Mouse (Mus musculus) brain, embryonic 14.5 days (tissue): ENCODE data around the gene Pitpnm2. TPM values are rescaled to one million over a fixed set of nuclear protein-coding genes. Genes with fewer than 3 reads are reported as not detected.

Experiments used
- DNase-seq: peaks from one replicate; pipeline ENCODE4 v3.0.0-alpha.2; 2011; ENCODE audit warnings: low read depth
- CTCF ChIP-seq: fragments of 200-500 bp; IDR thresholded peaks from 2 replicates; pipeline ENCODE4 v1.5.1; 2012; ENCODE audit warnings: inconsistent platforms, mild to moderate bottlenecking, moderate library complexity, borderline replicate concordance; ENCODE audit not compliant: insufficient read depth, insufficient read length; ENCODE audit errors: extremely low read depth
- POLR2A ChIP-seq: fragments of 200-500 bp; IDR thresholded peaks from 2 replicates; pipeline ENCODE4 v1.6.1; 2012; ENCODE audit warnings: mild to moderate bottlenecking, inconsistent platforms, borderline replicate concordance; ENCODE audit not compliant: poor library complexity, insufficient read depth, insufficient read length, severe bottlenecking; ENCODE audit errors: extremely low read depth
- polyA plus RNA-seq: library from polyadenylated mRNA; depleted of rRNA; stranded (reverse); fragments of >200 nt; gene quantifications from 2 replicates; pipeline ENCODE4 v1.2.3, GENCODE M21; 2012; rRNA removed

Pitpnm2 gene
- 51.9 and 61.2 TPM in 2 replicates for polyA plus RNA-seq

DNA sequence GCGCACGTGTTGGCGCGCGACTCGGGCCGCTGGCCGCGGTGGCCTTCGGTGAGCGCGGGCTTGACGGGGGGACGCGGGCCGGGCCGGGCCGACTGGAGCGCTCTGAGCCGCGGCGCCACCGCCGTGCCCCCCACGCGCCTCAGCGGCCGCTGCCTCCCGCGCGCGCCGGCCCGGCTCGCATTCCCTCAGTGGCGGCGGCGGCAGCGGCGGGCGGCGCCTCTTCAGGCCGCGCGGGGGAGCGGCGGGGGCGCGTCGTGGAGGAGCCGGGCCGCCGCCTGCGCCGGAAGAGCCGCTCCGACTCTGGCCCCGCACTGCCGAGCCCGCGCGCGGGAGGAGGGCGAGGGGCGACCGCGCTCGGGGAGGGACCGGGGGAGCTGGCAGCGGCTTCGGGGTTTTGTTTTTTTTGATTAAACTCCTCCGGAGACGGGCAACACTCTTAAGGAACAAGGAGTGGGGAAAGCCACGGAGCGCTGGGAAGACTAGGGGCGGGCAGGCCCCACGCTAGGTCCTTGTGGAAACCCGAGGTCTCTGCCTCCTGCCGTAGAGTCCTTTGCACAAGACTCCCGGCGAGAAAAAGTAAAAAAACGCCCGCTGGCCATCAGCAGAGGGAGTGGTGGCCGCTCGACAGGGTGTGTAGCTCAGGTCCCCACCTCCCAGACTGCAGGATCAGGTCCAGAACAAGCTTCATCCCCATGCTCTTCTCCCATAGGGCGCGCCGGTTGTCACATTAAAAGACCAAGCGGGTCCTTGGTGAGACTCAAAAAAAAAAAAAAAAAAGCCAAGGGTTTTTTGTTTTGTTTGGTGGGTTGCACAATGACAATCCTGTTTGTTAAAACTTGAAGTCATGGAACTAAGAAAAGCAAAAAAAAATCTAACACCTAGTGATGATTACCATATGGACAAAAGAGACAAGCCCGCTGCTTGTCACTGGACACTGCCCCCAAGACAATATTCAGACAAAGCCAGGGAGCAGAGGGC, at the start of gene Pitpnm2:
Pitpnm2 (minus strand) TSS at position 147 of the 978 bp plus-strand sequence.
- peak; percentile 72 for DNase-seq
- no peak for TF ChIP-seq CTCF
- 0 out of 2 replicates have a peak, but pooled peaks have one; percentile 7 for TF ChIP-seq POLR2A

DNA sequence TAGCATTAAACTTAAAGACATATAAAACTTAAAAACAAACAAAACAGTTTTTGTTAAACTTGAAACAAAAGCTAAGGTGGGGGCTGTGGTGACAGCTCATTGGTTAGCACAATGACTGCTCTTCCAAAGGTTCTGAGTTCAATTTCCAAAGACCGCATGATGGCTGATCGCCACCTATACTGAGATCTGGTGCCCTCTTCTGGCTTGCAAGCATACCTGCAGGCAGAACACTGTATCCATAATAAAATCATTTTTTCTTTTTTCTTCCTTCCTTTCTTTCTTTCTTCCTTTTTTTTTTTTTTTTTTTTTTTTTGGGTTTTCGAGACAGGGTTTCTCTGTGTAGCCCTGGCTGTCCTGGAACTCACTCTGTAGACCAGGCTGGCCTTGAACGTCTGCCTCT, 49.7 kb upstream of the Pitpnm2 start:
- peak; percentile 60; the same call in 1 of the 2 replicates for TF ChIP-seq CTCF
- DNase-seq = peak; percentile 38

DNA sequence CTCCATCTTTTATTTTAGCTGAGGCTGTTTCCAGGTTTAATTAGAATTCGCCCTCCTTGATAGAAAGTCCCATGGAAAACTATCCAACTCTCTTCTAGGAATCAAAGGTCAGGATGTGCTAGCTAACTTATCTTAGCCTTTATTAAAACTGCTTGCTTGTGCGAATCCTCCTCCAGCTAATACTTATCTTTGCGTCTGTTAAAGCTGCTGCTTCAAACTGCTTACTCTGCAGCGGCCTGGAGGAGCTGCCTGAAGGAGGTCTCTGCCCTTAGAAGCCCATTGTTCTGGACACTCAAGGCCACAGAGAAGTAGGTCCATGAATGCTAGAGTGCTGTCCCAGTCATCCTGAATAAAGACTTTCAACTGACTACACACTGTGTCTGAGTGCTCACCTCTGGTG, 46.9 kb upstream of the Pitpnm2 start:
- no peak for TF ChIP-seq POLR2A
- no peak for TF ChIP-seq CTCF
- DNase-seq = no peak

DNA sequence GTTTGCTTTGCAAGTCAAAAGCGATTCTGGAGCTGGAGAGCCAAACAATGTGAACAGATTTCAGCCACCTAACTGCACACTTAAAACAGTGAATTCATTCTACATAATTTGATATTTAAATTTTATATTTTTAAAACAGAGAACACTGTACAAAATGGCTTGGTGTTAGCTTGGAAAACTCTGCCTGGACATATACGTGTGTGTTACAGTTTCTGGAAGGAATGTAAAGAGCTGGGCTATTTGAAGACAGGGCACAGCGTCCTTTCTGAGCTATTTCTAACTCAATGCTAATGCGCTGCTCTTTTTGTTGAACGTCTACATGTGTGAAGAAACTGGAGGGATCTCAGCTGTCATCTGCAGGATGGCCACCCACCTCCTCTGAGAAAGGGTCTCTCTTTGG, 44.4 kb upstream of the Pitpnm2 start:
- no peak for DNase-seq
- TF ChIP-seq CTCF (no peak), POLR2A (no peak)

DNA sequence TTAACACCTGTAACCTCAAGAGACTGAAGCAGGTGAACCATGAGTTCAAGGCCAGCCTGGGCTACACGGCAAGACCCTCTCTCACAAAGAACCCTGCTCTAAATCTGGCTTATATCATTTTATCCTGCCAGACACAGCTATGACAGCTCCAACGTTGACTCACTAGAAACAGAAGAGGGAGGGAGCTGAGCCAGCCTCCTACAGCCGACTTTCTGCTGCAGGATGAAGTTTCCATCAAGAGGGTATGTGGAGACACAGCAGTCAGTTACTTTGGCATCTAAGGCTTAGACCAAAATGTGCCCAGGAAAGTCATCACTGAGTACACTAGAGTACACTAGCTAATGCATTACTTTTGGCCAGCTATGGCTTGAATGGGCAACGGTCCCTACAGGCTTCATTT, 40.7 kb upstream of the Pitpnm2 start:
- no peak for DNase-seq
- no peak for TF ChIP-seq CTCF

DNA sequence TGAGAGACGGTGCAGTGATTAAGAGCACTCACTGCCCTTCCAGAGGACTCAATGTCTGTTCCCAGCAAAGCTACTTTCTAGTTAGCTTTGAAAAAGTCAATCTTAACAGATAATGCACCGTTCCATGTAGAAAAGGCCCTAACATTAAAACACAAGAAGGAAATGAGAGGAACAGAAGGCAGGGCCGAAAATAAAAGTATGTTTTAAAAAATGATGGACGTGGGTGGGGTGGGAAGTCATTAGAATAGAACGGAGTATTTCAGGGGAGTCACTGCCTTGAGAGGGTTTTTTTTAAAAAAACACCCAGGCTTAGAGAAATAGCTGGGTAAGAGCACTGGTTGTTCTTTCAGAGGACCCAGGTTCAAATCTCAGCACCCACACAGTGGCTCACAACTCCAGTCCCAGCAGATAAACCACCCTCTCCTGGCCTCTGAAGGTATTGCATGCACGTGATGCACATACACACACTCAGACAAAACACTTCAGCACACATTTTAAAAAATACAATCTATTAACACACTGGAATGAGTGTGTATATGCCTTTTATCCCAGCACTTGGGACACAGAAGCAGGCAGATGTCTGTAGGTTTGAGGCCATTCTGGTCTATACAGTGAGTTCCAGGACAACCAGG, 38.2 kb upstream of the Pitpnm2 start:
- TF ChIP-seq CTCF (peak; percentile 13; the same call in 1 of the 2 replicates), POLR2A (no peak)
- no peak for DNase-seq

DNA sequence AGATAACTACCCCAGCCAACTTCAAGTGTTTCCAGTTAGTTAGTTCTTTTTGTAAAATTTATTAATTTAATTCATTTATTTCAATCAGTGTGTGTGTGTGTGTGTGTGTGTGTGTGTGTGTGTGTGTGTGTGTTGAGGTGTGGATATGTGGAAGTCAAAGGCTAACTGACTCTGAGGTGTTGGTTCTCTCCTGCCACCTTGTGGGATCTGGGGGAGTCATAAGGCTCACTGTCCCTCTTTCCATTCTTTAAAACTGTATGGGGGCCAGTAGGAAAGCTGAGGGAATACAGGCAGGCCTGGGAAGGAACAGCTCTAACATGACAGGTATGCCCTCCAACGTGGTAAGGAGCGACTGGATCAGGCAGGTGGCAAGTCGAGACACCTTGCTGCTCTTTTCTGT, 34.8 kb upstream of the Pitpnm2 start:
- DNase-seq = peak; percentile 29
- TF ChIP-seq CTCF = peak; percentile 47; the same call in 1 of the 2 replicates
- TF ChIP-seq POLR2A = no peak

DNA sequence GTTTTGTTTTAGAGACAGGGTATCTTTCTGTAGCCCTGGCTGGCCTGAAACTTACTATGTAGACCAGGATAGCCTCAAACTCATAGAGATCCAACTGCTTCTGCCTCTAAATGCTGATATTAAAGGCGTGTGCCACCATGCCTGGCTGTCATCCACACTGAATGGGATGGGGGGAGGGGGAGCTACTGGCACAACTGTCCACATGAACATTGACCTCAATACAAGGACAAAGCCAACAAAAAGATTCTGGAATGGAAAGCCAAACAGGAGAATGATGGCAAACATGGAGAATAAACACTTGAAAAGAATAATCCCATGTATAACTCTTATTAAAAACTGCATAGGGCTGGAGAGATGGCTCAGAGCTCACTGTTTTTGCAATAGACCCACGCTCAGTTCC, 33.3 kb upstream of the Pitpnm2 start:
- TF ChIP-seq POLR2A = no peak
- no peak for DNase-seq

DNA sequence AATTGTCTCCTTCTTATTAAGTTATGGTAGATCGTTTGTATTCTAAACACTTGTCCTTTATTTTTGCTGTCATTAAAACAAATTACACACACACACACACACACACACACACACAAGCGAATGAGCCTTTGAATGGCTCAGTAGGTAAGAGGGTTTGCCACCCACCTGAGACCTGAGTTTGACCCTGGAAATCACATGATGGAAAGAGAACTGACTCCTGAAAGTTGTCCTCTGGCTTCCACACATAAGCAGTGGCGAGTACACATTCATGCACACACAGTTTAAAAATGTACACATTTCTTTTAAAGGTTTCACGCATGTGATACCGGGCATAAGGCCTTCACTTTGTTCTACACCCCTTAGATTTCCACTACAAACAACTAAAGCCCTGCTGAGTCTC, 20.7 kb upstream of the Pitpnm2 start:
- DNase-seq = no peak
- no peak for TF ChIP-seq POLR2A
- TF ChIP-seq CTCF = no peak

DNA sequence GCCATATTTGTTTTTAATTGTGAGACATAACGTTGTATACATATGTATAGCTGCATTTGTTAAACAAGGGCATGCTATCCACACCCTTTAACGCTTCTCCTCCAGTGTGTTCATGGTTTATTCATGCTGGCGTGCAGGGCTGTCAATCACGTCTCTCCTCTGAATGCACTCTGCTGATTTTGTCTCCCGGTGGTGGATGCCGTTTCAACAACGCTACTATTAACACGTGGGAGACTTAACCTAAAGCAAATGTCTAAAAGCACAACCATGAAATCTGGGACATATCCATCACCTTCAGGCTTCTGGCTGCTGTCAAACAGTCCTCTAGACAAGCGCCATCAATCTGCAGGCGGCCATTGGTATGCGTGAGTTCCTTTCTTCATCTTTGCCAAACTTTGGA, 20.1 kb upstream of the Pitpnm2 start:
- peak; percentile 92 for DNase-seq
- no peak for TF ChIP-seq CTCF
- TF ChIP-seq POLR2A = no peak

DNA sequence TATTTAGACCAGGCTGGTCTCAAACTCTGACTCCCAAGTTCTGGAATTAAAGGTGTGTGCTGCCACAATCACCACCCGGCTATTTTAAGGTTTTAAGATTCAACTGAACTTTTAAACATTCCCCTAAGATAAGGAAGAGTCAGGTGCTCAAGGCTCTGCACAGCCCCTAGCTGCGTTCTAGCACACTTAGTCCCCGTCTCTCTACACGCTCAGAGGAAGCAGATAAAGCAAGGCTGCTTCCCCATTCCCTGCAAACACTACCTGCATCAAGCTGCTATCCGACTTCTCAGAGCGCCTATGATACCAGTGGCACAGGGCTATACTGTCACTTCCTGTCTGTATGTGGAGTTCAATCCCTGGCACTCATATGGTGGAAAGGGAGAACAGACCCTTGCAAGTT, 18.1 kb upstream of the Pitpnm2 start:
- no peak for DNase-seq

DNA sequence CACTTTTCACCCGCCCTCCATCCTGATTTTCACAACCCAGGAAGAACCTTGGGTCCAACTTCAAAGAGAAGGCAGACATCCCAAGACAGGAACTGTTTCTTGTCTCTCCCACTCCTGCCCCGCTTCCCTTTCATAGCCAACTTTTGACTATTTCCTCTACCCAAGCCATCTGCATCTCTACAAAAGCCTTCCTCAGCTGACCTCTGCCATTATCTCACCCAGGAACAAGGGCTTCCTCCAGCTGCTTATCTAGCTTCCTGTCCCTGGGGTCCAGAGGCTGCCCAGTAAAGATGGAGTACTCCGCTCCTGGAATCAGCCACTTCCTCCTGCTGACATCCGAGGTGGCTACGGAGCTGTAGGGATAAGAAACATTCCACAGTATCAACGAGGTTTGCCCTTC, 17.3 kb upstream of the Pitpnm2 start:
- DNase-seq = no peak
- TF ChIP-seq CTCF = no peak
- TF ChIP-seq POLR2A = no peak

More for the DNA sequence above, 18.1 kb upstream of the Pitpnm2 start:
- TF ChIP-seq CTCF (no peak), POLR2A (no peak)

DNA sequence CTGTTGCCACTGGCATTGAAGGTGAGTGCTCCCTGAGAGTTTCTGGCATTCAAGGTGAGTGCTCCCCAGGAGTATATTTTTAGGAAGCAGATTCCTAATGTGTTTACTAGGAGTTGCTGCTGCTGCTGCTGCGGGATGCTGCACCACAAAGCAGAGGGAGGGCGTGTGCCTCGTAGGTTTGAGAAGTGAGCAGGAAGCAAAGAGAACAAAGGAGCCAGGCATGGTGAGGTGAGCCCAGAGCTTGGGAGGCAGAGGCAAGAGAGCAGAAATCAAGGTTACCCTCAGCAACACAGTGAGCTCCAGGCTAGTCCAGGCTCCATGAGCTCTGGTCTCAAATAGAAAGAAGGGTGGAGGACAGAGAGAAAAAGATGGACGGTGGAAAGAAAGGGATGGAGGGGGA, 13.7 kb upstream of the Pitpnm2 start:
- TF ChIP-seq POLR2A (no peak), CTCF (no peak)
- DNase-seq = no peak
